Mouse (Mus musculus) testis, postnatal 10 days (tissue): ENCODE measurements around the gene B430218F22Rik.
"Not testable (repeated sequence)": the region's sequence is repeated elsewhere in the genome, so short reads cannot be mapped to it uniquely, and the experiment has no call there.

Experiments used
- DNase-seq: peaks from one replicate; pipeline ENCODE4 v3.0.0; 2021; ENCODE audit warnings: low spot score

B430218F22Rik gene

DNA sequence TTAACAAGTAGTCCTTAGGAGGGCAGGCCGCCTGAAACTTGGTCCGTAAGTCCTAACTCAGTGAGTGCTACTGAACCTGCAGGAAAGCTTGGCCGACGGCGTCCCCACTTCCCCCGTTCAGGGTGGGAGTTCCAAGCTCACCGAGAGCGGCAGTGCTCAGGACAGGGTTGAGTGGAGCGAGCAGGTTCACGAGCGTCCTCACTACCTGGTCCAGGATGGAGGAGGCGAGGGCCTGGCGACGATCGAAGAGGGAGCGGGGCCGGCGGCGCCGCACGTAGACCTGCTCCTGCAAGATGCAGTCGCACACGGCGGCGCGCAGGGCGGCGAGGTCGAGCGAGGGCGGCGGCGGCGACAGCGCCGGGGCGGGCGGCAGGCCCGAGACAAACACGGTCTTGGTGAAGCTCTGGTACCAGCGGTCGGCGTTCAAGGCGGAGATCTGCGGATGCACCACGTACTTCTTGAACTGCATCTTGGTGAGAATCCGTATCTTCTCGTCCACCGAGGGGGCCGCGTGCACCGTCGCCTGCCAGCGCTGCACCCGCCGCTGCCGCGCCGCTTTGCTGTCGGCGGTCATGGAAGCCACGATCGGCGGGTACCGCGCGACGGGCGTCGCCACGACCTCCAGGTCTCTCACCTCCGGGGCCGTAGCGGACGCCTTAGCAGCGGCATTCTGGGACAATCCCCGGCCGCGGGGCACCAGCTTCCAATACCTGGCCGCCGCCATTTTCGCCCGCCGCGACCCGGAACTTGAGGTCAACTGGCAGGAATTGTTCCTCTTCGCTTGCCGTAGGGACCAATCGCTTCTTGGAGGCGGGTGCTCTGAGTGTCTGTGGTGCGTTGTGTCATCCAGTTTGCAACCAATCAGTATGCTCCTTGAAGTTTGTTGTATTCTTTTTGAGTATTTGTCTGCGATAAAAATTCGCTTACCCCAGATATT, at the start of gene B430218F22Rik, which contains the start of gene Mrps30:
Gene B430218F22Rik, plus strand, starts transcription at position 120 of the 937 bp plus-strand sequence.
Gene Mrps30, minus strand, starts transcription at position 742 of the 937 bp plus-strand sequence.
- DNase-seq = peak; percentile 97

DNA sequence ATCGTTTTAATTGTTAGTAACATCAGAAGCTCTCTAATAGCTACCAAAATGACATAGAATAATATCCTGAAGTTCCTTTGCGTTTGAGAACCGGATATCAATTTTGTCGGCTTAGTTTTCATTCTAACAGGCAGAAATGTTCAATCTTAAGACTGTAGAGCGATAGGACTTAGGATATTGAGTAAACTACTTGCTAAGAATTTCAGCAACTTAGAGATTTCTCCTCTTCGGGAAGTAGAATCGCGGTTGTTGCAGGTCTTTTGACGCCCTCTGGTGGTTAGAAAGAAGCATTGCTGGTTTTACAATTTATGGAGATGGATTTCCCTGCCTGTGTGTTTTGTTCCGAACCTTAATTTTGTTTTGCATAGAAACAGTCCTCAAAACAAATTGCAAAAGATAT, 36.2 kb upstream of the B430218F22Rik start:
- DNase-seq = no peak

GRCm38 (mm10) chr13:118350870-118351269, 35.6 kb upstream of the B430218F22Rik start:
- no peak for DNase-seq

DNA sequence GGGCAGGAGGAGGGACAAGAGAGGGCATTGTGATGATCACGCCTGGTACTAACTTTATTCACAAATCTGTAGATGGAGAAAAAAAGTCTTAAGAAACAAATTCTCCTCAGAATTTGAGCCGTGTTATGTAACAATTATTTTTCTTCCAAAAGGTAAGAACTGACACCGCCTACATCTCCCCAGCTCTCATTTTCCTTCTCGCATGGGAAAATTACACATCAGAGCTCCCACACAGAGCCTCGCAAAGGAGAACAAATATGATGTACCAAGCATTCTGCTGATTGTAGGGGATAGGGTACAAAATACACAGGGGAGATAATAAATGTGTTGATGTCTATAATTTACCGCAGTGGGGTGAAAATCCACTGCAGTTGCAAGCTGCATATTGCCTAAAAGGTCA, 23.1 kb upstream of the B430218F22Rik start:
- DNase-seq = no peak

DNA sequence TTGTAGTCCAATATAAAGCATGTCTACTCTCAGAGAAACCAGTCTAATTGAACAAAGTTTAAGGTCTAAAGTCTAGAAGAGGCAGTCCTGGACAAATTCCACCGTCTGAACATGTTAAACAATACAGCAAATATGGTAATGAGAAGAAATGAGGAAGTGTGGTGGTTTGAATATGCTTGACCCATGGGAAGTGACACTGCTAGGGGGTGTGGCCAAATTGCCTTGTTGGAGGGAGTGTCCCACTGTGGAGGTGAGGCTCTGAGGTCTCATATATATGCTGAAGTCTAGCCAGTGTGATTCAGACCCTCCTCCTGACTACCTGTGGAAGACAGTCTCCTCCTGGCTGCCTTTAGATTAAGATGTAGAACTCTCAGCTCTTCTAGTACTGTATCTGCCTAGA, 20.7 kb upstream of the B430218F22Rik start:
- DNase-seq = no peak

GRCm38 (mm10) chr13:118372871-118373270, 13.6 kb upstream of the B430218F22Rik start:
- DNase-seq = no peak

- DNase-seq = peak; percentile 69
These were observed 7.3 kb upstream of the B430218F22Rik start for GRCm38 (mm10) chr13:118379155-118379554.

DNA sequence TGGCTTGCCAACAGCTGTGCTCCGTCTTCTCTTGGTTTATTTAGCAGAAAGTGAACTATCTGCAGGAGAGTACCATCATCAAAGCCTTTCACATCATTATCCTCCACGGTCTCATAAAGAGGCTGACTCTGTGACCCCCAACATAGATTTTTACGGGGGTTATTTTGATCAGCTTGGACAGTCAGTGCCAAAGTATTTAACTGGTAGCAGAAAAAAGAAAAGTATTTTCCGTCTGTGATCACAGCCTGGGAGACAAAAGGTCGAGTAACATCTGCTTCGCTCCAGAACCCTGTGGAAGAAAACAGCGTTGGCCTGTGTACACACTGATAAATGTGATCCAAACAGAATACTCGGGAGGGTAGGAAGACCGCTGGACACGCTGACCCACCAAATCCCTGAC, 6.0 kb upstream of the B430218F22Rik start:
- no peak for DNase-seq

DNA sequence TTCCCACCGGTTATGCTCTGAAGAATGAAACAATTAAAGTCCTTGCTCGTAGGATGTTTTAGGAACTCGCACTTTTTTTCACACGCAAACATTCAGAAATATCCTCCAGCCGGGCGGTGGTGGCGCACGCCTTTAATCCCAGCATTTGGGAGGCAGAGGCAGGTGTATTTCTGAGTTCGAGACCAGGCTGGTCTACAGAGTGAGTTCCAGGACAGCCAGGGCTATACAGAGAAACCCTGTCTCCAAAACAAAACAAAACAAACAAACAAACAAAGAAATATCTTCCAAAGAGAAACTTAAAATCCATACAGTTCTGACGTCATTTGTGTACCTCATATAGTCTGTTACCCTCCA, 995 bp downstream of the B430218F22Rik start:
- DNase-seq = not testable (repeated sequence)

DNA sequence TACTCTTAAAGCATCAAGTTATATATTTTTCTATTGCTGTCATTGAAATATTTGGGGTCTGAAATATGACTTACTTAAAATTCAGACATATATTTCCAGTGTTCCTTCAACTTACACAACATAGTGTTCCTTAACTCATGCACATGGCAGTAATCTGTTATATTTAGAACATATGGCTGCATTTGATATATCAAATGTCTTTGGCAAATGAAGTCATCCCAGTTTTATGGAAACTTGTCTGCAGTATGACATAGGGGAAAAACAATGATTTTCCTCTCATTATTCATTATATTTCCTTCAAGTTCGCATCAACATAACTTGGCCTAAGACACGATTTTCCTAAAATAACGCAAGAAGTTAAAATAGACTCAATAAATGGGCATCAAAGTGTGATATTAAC, 9.4 kb downstream of the B430218F22Rik start:
- no peak for DNase-seq

DNA sequence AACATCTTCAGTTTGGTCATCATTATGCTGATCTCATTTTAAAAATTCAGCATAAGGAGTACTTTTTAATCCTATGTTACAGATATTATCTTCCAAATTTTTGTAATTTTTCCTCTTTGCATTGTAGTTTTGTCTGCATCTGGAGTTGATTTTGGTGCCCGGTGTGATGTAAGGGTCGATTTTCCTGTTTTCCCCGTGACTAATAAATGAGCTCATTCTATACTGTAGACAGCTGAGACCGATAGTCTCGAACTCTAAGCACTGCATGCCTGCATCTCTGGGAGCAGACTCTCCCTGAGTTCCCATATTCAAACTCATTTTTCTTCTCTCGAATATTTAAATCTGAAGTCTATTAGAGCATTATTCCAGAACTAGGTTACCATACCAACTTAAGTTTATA, 13.9 kb downstream of the B430218F22Rik start:
- DNase-seq = no peak

- no peak for DNase-seq
These were observed 17.1 kb downstream of the B430218F22Rik start for GRCm38 (mm10) chr13:118403544-118403943.

DNA sequence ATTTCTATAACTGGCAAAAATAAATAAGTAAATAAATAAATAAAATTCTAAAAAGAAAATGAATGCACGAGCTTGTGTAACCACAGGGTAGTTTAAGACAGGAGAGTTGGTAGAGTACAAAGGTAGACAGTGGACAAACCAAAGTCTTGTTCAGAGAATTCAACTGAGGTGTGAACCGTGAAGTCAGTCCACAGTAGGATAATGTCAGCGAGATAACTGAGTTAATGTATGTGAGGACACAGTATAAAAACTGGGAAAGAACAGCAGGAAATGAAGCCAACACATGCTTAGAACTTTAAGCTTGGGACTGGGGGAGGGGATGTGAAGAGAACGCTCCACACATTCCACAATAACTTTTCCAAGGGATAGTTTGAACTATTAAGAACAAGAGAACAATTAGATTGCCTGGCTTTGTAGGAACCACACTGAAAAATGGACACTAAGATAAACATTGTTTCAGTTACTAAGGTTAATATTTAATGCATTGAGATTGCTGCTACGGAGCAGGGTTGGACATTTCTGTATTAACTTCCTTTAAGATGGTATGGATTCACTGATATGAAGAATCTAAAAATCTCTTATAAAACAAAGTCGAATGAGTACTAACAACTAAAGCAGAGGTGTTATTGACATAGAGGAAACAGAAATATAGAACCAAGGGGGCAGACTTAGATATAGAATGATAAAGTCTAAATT, 25.0 kb downstream of the B430218F22Rik start:
- DNase-seq = no peak

DNA sequence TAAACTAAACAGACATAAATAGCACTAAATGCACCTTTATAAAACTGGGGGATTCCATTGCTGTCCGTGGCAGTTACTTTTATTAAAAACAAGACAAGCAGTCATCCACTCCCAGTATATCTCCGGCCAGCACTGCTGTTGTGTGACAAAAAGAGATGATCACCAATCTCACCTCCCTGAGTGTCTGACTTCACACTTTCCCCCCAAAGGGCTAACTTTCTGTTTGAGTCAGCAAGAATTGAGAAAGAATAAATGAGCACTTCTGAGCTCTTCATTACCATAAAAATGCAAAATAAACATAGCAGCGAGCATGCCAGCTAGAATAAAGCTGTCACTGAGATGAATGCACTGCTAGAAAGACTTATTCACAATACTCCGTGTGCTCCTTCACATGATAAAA, 31.7 kb downstream of the B430218F22Rik start:
- DNase-seq = no peak

DNA sequence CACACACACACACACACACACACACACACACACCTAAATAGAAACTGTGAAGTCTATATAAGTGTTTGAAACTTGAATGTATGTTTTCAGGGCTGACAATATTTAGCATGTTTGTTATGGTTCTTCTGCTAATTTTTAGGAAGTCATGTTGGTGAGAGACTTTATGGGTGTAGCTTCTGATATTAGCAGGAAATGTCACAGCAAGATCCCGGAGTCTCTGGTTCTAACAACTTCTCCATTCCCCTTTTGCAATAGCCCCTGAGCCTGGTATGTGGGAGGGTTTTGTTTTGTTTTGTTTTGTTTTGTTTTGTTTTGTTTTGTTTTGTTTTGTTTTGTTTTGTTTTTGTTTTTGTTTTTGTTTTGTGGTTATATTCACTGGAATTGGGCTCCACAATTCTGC, 34.0 kb downstream of the B430218F22Rik start:
- DNase-seq = no peak

DNA sequence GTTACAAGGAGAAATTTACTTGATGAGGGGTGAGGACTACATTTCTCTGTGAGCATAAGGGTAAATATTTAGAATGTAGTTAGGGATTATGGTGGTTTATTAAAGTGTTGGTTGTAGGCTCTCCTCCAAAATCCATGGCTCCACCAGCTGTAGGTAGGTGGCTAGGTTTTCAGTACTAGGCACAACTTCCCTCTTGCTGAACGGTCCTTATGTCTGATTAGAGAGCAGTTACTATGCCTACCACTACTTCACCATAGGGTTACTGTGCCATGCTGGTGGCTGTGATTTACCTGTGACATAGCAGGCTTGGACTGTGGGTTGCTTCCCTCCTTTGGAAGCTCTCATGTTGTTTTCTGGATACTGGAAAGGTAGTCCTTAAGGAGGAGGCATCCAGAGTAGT, 34.4 kb downstream of the B430218F22Rik start:
- DNase-seq = no peak
